Mouse (Mus musculus): ENCODE results near the gene Togaram2.
"Not testable (repeated sequence)": the region's sequence is repeated elsewhere in the genome, so short reads cannot be mapped to it uniquely, and the experiment has no call there.

Togaram2 gene

GRCm38 (mm10) chr17:71736442-71736841, 63.4 kb downstream of the Togaram2 start:
- no peak for DNase-seq (ENCODE audit: low spot score)

DNA sequence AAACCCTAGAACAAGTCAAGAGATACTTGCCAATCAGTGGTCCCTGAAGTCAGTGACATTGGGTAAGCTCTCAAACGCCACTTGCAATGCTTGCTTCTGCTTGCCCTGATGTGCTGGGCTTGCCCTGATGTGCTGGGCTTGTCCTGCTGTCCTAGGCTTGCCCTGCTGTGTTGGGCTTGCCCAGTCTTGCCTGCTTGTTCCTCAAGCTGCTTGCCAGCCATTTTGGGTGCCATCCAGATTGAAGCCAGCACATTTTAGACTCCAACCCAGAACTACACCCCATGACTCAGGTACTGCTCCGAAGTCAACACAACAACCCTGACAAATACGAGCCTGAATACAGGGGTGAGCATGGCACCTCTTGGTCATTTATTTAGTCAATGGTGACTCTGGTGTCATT, 69.1 kb downstream of the Togaram2 start:
- DNase-seq (ENCODE audit: low spot score) = no peak

GRCm38 (mm10) chr17:71742935-71743334, 69.9 kb downstream of the Togaram2 start:
- no peak for DNase-seq (ENCODE audit: low spot score)

DNA sequence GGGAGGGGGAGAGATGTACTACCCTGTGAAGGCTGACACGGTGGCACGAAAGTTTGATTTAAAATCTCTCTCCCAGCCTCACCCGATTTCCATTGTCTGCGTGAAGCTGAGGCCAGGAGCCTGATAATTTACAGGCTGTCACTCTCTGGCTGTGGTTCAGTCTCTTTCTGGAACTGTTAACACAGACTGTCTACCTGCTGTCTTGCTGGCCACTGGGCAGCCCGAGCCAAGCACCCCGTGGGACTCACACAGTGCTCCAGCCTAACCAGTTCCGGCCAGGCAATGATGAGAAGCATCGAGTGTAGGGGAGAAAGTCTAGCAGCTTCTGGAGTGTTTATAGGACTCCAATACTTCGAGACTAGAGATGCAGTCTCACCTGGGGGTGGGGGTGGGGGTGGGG, 73.1 kb downstream of the Togaram2 start:
- no peak for DNase-seq (ENCODE audit: low spot score)

DNA sequence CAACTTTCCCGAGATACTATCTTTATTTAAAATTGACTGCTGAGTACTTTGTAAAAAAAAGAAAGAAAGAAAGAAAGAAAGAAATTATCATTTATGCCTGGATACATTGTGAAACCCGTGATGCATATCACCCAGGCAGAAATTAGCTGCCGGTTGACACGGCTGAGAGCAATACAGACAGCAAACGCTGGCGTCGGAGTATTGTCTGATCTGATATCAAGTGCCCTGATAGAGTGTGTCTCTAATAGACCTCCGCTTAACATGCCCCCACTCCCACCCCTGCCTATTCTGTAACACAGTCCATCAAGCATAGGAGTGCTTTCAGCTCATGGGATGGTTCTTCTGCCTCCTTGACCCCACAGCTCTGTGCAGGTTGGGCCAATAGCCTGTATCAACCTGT, 74.5 kb downstream of the Togaram2 start:
- DNase-seq (ENCODE audit: low spot score) = no peak

GRCm38 (mm10) chr17:71749616-71750168, 76.6 kb downstream of the Togaram2 start:
- DNase-seq (ENCODE audit: low spot score) = no peak

GRCm38 (mm10) chr17:71752831-71753230, 79.8 kb downstream of the Togaram2 start, which contains the start of gene Pcare:
Pcare (minus strand) TSS chr17:71752894.
- DNase-seq (ENCODE audit: low spot score) = no peak

DNA sequence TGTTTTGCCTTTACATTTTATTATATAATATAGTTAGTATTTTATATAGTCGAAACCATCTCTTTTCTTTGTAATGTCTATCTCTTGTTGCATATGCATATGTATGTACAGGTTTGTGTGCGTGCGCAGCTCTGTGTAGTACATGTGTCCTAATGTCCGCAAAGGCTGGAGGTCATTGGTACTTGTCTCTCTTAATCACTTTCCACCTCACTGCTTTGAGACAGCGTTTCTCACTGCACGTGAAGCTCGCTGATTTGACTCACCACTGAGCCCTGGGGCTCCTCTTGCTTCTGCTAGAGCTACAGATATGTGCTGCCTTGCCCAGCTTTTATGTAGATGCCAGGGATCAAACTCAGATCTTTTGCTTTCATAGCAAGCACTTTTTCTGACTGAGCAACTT, 87.5 kb downstream of the Togaram2 start:
- DNase-seq (ENCODE audit: low spot score) = no peak

- not testable (repeated sequence) for DNase-seq (ENCODE audit: low spot score)
These were observed 95.1 kb downstream of the Togaram2 start, which contains the start of gene Clip4 for GRCm38 (mm10) chr17:71768173-71768572. Clip4 (plus strand) TSS chr17:71768473.

- DNase-seq (ENCODE audit: low spot score) = no peak
These were observed 96.5 kb downstream of the Togaram2 start for GRCm38 (mm10) chr17:71769564-71769963.

- DNase-seq (ENCODE audit: low spot score) = no peak
These were observed 97.6 kb downstream of the Togaram2 start for GRCm38 (mm10) chr17:71770696-71771095.

DNA sequence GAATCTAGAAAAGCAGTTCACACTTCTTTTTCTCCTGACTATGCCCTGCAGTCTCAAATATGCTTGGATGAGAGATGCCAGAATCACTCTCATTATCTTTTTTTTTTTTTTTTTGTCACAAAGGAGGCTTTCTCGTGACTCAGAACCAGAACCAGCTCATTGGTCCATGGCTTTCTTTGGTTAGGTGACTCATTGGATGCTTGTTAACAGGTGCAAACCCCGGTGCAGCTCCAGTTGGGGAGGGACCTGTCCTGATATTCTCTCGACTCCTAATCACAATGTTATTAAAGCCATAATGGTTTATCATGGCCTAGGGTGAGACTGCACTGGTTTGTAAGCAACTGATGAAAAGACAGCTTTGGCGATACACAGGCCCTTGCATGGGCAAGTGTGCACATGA, 101.1 kb downstream of the Togaram2 start:
- no peak for DNase-seq (ENCODE audit: low spot score)

DNA sequence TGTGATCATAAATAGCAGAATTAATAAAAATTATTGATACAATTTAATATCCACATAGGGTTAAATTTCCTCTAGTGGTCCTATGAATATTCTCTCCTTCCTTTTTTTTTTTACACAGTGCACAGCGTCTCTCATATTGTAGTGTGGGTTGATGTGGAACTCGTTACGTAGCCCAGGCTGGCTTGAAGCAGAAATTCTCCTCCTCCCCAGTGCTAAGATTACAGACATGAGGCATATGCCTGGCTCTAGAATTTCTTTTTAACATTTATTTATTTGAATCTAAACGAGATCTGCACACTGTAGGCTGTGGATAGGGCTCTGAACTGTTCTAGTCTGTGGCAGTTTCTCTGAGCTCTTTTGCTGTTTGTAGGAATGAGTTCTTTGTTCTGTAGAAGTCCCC, 102.2 kb downstream of the Togaram2 start:
- DNase-seq (ENCODE audit: low spot score) = no peak

DNA sequence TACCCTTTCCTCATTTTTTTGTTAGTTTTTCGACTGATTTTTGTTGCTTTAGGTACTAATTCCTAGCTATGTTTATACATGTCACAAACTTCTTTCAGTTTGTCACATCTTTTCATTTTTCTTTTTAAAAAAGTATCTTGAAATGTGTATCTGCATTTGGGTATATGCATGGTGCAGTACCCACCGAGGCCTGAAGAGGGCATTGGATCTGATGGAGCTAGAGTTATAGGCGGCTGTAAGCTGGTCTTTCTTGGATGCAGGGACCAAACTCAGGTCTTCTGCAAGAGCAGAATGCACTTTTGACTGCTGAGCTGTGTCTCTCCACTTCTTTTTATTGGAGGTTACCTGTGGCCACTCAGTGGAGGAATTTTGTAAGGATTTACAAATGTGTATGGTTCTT, 105.6 kb downstream of the Togaram2 start:
- DNase-seq (ENCODE audit: low spot score) = no peak
